Mouse (Mus musculus): ENCODE measurements around the gene Cdc34.

The Cdc34 gene

GRCm38 (mm10) chr10:79671396-79672087, 10.5 kb upstream of the Cdc34 start:
- no peak for DNase-seq

GRCm38 (mm10) chr10:79672088-79672455, 9.9 kb upstream of the Cdc34 start:
- DNase-seq, result no peak

DNA sequence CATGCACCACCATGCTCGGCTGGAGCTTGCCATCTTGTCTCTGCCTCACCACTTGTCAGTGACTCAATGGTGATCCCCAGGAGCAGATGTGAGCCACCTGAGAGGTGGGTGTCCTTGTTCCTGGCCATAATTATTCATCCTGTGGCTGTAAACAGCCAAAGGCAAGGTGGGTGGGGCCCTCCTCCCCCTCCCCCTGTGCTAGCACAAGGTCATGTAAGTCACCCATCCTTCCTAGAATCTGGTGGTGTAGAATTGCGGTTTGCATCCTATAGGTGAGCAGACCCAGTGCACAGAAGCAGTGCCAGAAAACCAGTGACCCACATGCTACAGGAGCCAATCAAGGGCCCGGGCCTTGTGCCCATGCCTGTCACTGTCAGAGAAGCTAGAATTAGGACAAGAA, 8.9 kb upstream of the Cdc34 start:
- DNase-seq, result no peak

- DNase-seq, result no peak
These were observed 6.5 kb upstream of the Cdc34 start for GRCm38 (mm10) chr10:79675346-79676035.

DNA sequence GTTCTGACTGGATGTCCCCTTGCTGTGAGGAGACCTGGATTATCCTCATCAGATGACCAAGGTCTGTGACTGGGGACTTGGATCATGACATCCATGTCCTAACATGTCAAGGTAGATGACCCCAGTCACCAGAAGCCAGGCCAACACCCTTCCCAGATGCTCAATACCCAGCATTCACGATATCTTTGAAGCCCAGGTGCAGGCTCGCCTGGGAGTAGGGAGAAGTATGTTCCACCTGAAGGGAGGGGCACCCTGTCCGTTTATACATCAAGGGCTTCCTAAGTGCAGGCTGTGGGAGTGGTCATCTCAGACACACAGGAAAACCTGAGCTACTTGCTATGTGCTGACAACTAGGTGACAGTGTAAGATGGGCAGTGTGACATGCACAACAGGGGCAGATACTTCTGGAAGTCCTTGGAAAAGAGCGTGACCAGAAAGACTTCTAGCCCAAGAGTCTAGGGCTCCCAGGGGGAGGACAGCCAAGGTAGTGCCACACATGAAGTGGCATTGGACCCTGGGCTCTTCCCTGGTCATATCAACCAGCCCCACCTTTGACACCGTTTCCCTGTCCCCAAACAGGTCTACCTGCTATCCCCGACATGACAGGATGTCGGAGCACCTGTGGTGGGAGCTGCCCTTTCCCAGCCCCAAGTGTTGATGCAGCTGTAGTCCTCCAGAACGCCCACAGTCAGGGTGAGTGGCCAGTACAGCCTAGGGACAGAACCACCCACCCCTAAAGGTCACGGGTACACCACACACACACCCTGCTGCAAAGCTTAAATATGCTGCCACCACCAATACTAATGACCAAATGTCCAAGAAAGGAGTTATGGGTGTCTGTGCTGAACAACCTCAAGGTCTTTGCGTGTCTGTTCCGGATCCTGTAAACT, 1.1 kb upstream of the Cdc34 start:
- peak in 1 of 2 experiments; percentile 68 for DNase-seq

DNA sequence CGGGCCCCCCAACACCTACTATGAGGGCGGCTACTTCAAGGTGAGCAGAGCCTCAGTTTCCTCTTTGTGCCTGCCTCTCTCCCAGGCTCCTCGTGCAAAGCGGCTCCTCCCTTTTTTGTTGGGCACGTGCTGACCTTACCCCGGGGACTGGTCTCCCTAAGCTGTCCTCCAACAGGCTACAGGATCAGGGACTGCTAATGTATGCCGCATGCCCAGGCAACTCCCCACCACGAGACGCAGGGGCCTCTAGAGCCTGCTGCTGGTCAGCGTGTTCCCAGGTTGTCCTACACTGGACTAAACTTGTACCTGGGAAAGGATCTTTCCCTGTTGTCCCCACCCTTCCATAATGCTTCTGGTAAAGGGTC, 538 bp downstream of the Cdc34 start:
- DNase-seq, result peak in 1 of 2 experiments; percentile 61

- peak; percentile 81 to 86 for DNase-seq
These were observed 1.1 kb downstream of the Cdc34 start for GRCm38 (mm10) chr10:79682916-79683582.

GRCm38 (mm10) chr10:79683726-79684640, 2.0 kb downstream of the Cdc34 start:
- DNase-seq, result peak in 1 of 2 experiments; percentile 60

- DNase-seq, result no peak
These were observed 3.0 kb downstream of the Cdc34 start for GRCm38 (mm10) chr10:79684770-79685600.

DNA sequence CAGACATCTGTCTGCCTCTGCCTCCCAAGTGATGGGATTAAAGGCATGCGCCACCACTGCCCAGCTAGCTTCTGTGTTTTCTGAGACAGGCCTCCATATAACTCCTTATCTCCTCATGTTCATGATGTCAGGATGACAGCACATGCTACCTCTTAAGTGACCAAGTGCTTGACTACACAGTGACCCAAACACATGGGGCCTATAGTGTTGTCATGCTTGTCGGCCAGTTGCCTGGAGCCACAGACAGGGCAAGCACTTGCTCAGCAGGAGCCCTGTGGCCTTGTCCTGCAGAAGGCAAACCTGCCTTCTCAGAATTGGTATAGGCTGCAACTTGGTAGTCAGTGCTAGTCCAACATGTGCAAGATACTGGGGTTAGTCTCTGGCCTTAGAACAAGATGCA, 4.2 kb downstream of the Cdc34 start:
- DNase-seq, result no peak

DNA sequence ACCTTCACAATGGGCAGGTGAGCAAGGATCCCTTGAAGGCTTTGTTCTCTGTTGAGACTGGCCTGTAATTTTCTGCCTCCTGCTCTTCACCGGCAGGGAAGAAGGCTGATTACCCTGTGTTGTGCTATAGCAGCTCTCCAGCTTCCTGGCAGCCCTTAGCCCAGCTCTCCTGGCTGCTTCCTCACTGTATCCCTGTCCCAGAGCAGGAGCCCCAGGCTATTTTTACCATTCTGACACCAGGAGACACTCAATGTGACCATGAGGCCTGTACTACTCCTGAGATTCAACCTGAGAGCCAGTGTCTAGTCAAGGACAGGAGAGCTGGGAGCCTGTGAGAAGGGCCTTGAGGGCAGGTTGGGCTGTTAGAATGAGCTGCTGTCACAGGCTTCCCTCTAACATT, 4.7 kb downstream of the Cdc34 start:
- DNase-seq, result no peak

DNA sequence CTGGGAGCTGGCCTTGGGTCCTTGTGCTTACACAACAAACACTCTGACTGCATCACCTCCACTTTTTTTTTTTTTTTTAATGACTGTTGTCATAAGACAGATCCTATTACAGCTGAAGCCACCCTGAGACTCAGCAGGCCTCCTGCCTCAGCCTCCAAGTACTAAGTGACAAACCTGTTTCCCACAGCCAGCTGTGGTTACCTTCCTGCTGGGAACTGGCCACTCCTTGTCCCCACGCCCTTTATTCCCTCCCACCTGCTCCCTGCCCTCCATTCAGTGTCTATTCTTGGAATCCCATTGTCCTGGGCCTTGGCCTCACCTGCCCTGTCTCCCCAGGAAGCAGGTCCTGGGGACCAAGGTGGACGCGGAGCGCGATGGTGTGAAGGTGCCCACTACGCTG, 5.5 kb downstream of the Cdc34 start:
- DNase-seq, result no peak

- DNase-seq, result no peak
These were observed 6.7 kb downstream of the Cdc34 start, which contains the start of gene Gzmm for GRCm38 (mm10) chr10:79688720-79689119. Gene Gzmm (plus strand): TSS chr10:79689020.

DNA sequence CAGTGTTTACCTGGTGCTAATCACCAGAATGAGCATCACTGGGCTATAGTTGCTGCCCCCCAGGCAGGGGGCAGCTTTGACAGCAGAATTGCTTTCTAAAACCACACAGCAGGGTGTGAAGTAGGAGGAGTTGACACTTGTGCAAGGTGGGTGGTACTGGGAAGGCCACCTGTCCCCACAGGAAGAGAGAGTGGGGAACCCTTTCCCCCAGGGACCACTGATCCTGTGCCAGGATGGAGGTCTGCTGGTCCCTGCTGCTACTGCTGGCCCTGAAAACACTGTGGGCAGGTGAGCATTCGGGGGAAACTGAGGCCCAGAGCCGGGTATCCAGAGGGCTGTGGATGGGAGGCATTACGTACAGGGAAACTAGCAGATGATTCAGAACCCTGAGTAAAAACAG, 7.2 kb downstream of the Cdc34 start:
- no peak for DNase-seq

GRCm38 (mm10) chr10:79691986-79692548, 10.1 kb downstream of the Cdc34 start:
- no peak for DNase-seq

GRCm38 (mm10) chr10:79693580-79694378, 11.8 kb downstream of the Cdc34 start:
- no peak for DNase-seq

DNA sequence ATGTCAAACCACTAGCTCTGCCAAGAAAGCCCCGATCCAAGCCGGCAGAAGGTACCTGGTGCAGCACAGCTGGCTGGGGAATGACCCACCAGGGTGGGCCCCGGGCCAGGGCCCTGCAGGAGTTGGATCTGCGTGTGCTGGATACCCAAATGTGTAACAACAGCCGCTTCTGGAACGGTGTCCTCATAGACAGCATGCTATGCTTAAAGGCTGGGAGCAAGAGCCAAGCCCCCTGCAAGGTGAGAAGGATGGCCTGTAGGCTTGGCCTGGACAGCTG, 12.3 kb downstream of the Cdc34 start:
- DNase-seq, result no peak

- peak; percentile 82 to 89 for DNase-seq
These were observed 13.5 kb downstream of the Cdc34 start for GRCm38 (mm10) chr10:79695231-79696128.

DNA sequence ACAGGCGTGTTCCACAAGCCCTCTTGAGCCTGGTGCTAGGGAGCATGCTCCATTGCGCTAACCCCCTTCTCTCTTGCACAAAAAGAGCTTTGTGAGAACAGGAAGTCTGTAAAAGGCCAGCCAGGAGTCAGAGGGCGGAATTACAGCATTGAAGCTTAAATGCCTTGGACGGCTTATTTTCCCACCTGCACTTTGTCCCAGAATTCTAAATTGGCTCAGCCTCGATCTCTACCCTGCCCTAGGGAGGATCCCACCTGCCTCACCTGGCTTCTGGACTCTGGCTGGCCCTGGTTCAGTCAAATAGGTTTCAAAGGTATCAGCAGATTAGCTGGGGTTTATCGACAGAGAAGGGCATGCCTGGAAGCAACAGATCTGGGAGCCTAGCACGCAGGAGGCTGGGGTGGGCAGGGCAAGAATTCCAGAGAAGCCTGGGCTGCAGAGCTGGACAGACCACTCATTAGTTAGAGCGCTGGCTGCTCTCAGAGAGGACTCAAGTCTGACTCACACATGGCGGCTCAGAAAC, 14.2 kb downstream of the Cdc34 start:
- peak in 1 of 2 experiments; percentile 48 for DNase-seq

Data from kidney, postnatal 25 days (tissue).